Mouse (Mus musculus) erythroblast, embryonic 14.5 days (primary cell): Measurements from ENCODE around the gene Dtx2. TPM values are rescaled to one million over a fixed set of nuclear protein-coding genes. Genes with fewer than 3 reads are reported as not detected.
A peak's percentile ranks its signal among the peaks of the same experiment; 100 is the strongest.

Source experiments
- H3K27me3 ChIP-seq: 2 replicates; pipeline ENCODE4 v1.6.1; 2012; ENCODE audit warnings: inconsistent platforms; ENCODE audit not compliant: control insufficient read depth
- H3K36me3 ChIP-seq: 2 replicates; pipeline ENCODE4 v1.6.1; 2012; ENCODE audit warnings: mild to moderate bottlenecking, inconsistent platforms; ENCODE audit not compliant: control insufficient read depth
- H3K4me1 ChIP-seq: 2 replicates; pipeline ENCODE4 v1.6.1; 2012; ENCODE audit warnings: inconsistent platforms; ENCODE audit not compliant: control insufficient read depth
- H3K4me3 ChIP-seq: replicated peaks from 2 replicates; pipeline ENCODE3; 2012; ENCODE audit warnings: moderate library complexity, mild to moderate bottlenecking, inconsistent platforms
- H3K9me3 ChIP-seq: 2 replicates; pipeline ENCODE4 v1.6.1; 2012; ENCODE audit warnings: low read length, inconsistent platforms, mixed read lengths; ENCODE audit not compliant: control insufficient read depth
- GATA1 ChIP-seq: IDR thresholded peaks from 2 replicates; pipeline ENCODE4 v1.6.1; 2012; ENCODE audit warnings: low read length, inconsistent platforms, mixed read lengths
- TAL1 ChIP-seq: IDR thresholded peaks from 3 replicates; pipeline ENCODE4 v1.6.1; 2012; ENCODE audit warnings: low read length, inconsistent platforms, mixed read lengths
- polyA plus RNA-seq: library from polyadenylated mRNA; stranded (reverse); fragments of >175 nt; gene quantifications from 2 replicates; pipeline ENCODE4 v1.2.3, GENCODE M21; 2012

The Dtx2 gene
- polyA plus RNA-seq, 1 experiment: 0.84 TPM

GRCm38 (mm10) chr5:135958367-135958766 lies 36.2 kb upstream of the Dtx2 start:
- Histone ChIP-seq H3K4me1 (peaks cover 76% of the 10 kb centered on the region), H3K36me3 (peaks cover 8% of the 10 kb centered on the region), H3K9me3 (no peaks in the 10 kb centered on the region), H3K4me3 (peak overlapping the region; percentile 64), H3K27me3 (no peaks in the 10 kb centered on the region)
- TF ChIP-seq GATA1 (no peak), TAL1 (no peak)

GRCm38 (mm10) chr5:135959911-135960310 lies 34.7 kb upstream of the Dtx2 start:
- no peak overlapping the region for H3K4me3 ChIP-seq
- peaks cover 8% of the 10 kb centered on the region for H3K36me3 ChIP-seq
- no peak for TF ChIP-seq GATA1
- TF ChIP-seq TAL1: no peak
- peaks cover 4% of the 10 kb centered on the region for H3K27me3 ChIP-seq
- H3K9me3 ChIP-seq: no peaks in the 10 kb centered on the region
- peaks cover 83% of the 10 kb centered on the region for H3K4me1 ChIP-seq

- Histone ChIP-seq H3K4me1 (peaks cover 83% of the 10 kb centered on the region), H3K36me3 (peaks cover 8% of the 10 kb centered on the region), H3K27me3 (peaks cover 12% of the 10 kb centered on the region), H3K4me3 (peak overlapping the region; percentile 82), H3K9me3 (no peaks in the 10 kb centered on the region)
- TF ChIP-seq TAL1 (no peak), GATA1 (no peak)
Observed at GRCm38 (mm10) chr5:135960909-135961635, 33.5 kb upstream of the Dtx2 start.

DNA sequence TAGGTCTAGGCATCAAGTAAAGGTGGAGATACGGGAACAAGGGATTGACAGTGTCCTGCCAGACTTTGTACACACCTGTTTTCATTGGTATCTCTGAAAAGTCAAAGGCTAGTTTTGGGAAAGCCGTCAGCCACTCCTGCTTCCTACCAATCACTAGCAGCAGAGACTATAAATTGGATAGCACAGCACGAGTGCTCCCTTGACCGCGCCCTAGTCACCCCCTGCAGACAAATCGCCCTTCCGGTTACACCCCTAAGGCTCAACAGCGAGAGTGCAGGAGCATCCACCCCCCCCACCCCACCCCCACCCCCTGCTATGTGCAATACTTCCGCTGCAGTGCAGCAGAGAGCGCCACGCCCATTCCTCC lies 32.5 kb upstream of the Dtx2 start:
- Histone ChIP-seq H3K36me3 (peaks cover 8% of the 10 kb centered on the region), H3K27me3 (peaks cover 12% of the 10 kb centered on the region), H3K4me3 (peak overlapping the region; percentile 82), H3K4me1 (peaks cover 72% of the 10 kb centered on the region), H3K9me3 (no peaks in the 10 kb centered on the region)
- TF ChIP-seq TAL1 (no peak), GATA1 (no peak)

DNA sequence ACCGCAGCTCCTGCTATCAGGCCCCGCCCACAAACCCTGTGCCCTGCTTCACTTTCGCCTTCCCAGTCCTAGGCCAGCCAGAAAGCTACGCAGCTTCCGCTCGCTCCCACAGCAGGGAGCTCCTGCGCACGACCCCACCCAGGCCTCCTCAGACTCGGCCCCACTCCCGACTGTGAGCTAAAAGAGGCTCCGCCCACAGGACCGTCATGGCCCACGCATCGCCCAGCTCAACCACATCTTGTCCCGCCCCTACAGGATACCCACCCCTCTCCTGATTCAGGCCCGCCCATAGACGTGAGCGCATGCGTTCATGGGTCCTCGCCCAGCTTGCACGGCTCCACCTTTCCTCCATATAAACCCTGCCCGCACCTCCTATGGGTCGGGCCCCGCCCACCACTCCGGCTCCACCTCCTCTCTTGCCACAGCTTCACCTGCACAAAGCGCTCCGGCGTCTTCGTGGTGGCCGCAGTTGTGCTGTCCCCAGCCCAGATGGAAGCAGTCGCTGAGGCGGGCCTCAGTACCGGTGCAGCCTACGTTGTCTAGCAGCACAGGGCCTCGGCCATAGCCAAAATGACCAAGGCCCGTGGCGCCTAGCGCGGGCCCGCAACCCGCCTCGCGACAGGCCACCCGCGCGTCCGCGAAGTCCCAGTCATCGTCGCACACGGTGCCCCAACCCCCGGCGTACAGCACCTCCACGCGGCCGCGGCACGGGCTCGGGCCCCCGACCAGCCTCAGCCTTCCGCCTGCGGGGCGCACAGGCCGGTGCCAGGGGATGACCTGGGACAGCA lies 31.9 kb upstream of the Dtx2 start:
- Histone ChIP-seq H3K36me3 (peaks cover 8% of the 10 kb centered on the region), H3K4me1 (peaks cover 68% of the 10 kb centered on the region), H3K4me3 (peak overlapping the region; percentile 82), H3K9me3 (no peaks in the 10 kb centered on the region), H3K27me3 (peaks cover 12% of the 10 kb centered on the region)
- TF ChIP-seq GATA1: no peak
- no peak for TF ChIP-seq TAL1

- peaks cover 63% of the 10 kb centered on the region for H3K4me1 ChIP-seq
- TF ChIP-seq TAL1 (no peak), GATA1 (no peak)
Observed at GRCm38 (mm10) chr5:135963280-135963627, 31.3 kb upstream of the Dtx2 start.

GRCm38 (mm10) chr5:135965501-135965930 lies 29.1 kb upstream of the Dtx2 start:
- peaks cover 12% of the 10 kb centered on the region for H3K27me3 ChIP-seq
- no peak for TF ChIP-seq GATA1
- no peak for TF ChIP-seq TAL1
- H3K4me1 ChIP-seq: peaks cover 43% of the 10 kb centered on the region
- H3K4me3 ChIP-seq: no peak overlapping the region
- peaks cover 5% of the 10 kb centered on the region for H3K36me3 ChIP-seq
- H3K9me3 ChIP-seq: no peaks in the 10 kb centered on the region

More at GRCm38 (mm10) chr5:135963280-135963627, 31.3 kb upstream of the Dtx2 start:
- H3K36me3 ChIP-seq: peaks cover 8% of the 10 kb centered on the region
- peaks cover 12% of the 10 kb centered on the region for H3K27me3 ChIP-seq
- H3K4me3 ChIP-seq: peak overlapping the region; percentile 82
- no peaks in the 10 kb centered on the region for H3K9me3 ChIP-seq

DNA sequence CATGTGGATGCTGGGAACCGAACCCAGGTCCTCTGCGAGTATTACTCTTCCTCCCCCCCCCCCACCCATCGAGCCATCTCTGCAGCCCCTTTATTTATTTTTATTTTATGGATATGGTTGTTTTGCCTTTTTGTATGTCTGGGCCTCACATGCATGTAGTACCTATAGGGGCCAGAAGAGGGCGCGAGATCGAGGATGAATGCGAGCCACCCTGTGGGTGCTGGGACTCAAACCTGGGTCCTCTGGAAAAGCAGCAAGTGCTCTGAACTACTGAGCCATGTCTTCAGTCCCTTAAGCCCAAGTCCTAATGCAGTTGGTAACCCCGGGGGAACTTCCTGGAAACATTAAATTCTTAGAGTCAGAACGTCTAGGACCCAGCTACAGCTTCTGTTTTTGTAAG lies 27.7 kb upstream of the Dtx2 start:
- Histone ChIP-seq H3K9me3 (no peaks in the 10 kb centered on the region), H3K27me3 (peaks cover 12% of the 10 kb centered on the region), H3K4me1 (peaks cover 30% of the 10 kb centered on the region), H3K4me3 (no peak overlapping the region), H3K36me3 (no peaks in the 10 kb centered on the region)
- no peak for TF ChIP-seq TAL1
- no peak for TF ChIP-seq GATA1

DNA sequence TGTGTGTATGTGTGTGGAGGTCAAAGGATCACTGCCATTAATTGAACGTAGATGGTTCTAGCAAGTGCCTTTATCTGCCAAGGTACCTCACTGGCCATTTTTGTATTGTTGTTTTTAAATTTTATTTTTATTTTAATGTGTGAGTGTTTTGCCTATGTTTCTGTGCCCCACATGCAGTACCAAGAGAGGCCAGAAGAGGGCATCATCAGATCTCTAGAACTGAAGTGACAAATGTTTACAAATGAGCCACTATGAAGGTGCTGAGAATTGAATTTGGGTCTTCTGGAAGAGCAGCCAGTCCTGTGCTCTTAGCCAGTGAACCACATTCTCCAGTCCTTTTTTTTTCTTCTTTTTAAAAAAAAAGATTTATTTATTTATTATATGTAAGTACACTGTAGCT lies 25.8 kb upstream of the Dtx2 start:
- Histone ChIP-seq H3K9me3 (no peaks in the 10 kb centered on the region), H3K4me3 (no peak overlapping the region), H3K36me3 (no peaks in the 10 kb centered on the region), H3K4me1 (peaks cover 16% of the 10 kb centered on the region), H3K27me3 (peaks cover 12% of the 10 kb centered on the region)
- TF ChIP-seq TAL1 (no peak), GATA1 (no peak)
